Mouse (Mus musculus): ENCODE data around the gene 1190007I07Rik. TPM values are rescaled to one million over a fixed set of nuclear protein-coding genes. Genes with fewer than 3 reads are reported as not detected.
"Not testable (repeated sequence)": the region's sequence is repeated elsewhere in the genome, so short reads cannot be mapped to it uniquely, and the experiment has no call there.

1190007I07Rik gene
- total RNA-seq, 2 experiments from 2014 or later, result 33.5 to 35.8 TPM

- peak; percentile 68 to 86 for DNase-seq (ENCODE audit: low spot score in 2 of 2)
These were observed 6.7 kb upstream of the 1190007I07Rik start, which contains the start of gene Tdg for GRCm38 (mm10) chr10:82629586-82630255. Gene Tdg, plus strand, starts transcription at chr10:82629828.

DNA sequence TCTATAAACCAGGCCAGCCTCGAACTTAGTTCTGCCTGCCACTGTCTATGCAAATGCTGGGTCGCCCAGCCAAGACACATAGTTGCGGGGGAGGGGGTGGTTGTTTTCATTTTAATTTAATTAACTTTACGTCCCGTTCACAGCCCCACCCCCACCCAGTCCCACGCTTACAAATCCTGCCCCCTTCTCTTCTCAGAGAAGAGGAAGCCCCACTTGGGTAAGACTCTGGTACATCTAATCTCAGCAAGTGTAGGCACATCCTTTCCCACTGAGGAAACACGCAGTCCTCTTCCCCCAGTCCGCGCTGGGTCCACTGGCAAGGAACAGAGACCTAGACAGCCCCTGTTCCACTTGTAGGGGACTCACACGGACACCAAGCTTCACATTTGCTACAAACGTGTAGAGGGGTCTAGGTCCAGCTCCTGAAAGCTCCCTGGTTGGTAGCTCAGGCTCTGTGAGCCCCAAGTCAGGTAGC lies 6.1 kb upstream of the 1190007I07Rik start:
- no peak for DNase-seq (ENCODE audit: low spot score in 2 of 2)

DNA sequence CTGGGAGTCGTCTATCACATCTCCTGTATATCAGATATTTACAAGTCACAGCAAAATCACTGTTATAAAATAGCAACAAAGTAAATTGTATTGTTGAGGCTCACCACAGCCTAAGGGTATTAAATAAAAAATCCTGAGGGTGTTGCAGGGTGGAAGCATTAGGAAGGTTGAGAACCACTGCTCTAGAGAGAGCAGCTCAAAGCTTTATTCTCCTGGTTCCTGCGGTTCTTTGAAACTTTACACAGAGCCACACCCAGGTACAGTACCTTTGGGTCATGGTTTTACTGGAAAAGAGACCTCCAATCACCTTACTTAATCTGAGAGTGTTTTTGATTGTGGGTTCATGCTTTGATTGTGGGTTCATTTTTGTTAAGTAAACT lies 515 bp upstream of the 1190007I07Rik start:
- DNase-seq (ENCODE audit: low spot score in 2 of 2), result not testable (repeated sequence)

DNA sequence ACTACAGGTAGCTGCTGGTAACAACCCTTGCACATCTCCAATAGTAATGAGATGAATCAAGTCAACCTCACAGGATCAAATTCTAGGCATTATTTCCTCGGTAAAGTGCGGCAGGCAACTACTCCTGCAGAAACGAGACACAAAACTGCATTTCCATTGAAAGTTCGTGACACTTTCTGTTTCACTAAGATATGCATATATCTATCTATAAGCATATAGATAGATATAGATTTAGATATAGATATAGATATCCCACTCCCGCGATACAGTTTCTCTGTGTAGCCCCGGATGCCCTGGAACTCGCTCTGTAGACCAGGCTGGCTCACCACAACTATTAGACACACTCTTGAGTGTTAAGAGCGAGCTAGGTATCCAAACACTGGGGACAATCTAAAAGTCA lies 793 bp downstream of the 1190007I07Rik start:
- DNase-seq (ENCODE audit: low spot score in 2 of 2), result no peak

DNA sequence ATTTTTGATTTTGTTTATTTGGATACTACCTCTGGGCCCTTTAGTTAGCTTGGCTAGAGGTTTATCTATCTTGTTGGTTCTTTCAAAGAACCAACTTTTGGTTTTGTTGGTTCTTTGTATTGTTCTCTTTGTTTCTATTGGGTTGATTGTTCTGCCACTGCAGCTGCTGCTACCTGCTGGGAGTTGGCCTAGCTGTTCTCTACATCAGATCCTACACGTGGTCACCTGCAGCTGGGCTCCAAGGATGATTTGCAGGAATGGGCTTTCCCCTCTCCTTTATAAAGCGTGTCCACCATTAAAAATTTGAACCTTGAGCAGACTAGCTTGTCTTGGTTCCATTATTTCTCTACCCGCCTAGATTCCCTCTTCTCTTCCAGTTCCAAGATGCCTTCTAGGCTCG lies 28.6 kb downstream of the 1190007I07Rik start:
- DNase-seq (ENCODE audit: low spot score in 2 of 2), result not testable (repeated sequence)

GRCm38 (mm10) chr10:82589673-82590072 lies 33.4 kb downstream of the 1190007I07Rik start:
- DNase-seq (ENCODE audit: low spot score in 2 of 2), result not testable (repeated sequence)

DNA sequence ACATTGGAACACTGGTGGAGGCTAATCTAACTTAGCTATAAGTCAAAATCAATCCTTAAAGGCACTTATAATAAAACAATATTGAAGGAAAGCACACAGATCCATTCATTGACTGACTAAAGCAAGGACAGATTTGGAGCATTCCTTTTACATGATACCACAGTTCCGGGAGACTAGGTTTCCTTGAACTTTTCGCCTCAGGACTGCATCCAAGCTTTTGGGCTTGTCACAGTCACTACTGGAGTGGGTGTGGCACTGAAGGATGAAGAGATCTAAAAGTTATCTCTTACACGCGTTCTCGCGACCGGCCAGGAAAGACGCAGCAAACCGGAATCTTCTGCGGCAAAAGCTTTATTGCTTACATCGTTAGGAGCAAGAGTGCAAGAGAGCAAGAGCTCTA lies 51.9 kb downstream of the 1190007I07Rik start:
- DNase-seq (ENCODE audit: low spot score in 2 of 2), result not testable (repeated sequence)

Other genes starting within 250 kb of the 1190007I07Rik start
- not detected for gene Gm1553, start 130.6 kb downstream of the 1190007I07Rik start, total RNA-seq (2021)
- 10 to 100 TPM; 53.0 to 63.8 TPM for gene Tdg, start 6.6 kb upstream of the 1190007I07Rik start, total RNA-seq (2021)
- gene Glt8d2, start 67.4 kb upstream of the 1190007I07Rik start, total RNA-seq (2021), result 1 to 10 TPM; 2.5 to 3.2 TPM
- gene Hcfc2, start 72.9 kb upstream of the 1190007I07Rik start, total RNA-seq (2021), result 10 to 100 TPM; 27.9 to 28.5 TPM
- gene Nfyb, start 140.9 kb upstream of the 1190007I07Rik start, total RNA-seq (2021), result 10 to 100 TPM; 31.3 to 34.0 TPM
- 100 to 1,000 TPM in 1 of 2 experiments, 10 to 100 TPM in 1; 93.9 to 109 TPM for gene Txnrd1, start 210.7 kb upstream of the 1190007I07Rik start, total RNA-seq (2021)
- 1 to 10 TPM; 4.1 to 5.8 TPM for gene Eid3, start 243.4 kb upstream of the 1190007I07Rik start, total RNA-seq (2021)